Mouse (Mus musculus) heart, embryonic 16.5 days (tissue): Measurements from ENCODE around the gene Cdh4. TPM values are rescaled to one million over a fixed set of nuclear protein-coding genes. Genes with fewer than 3 reads are reported as not detected.

ENCODE experiments used
- ATAC-seq: fragments of 200-750 bp; cut with Nextera tagmentation; replicated peaks from 2 replicates; pipeline ENCODE4 v1.8.0; 2017; ENCODE audit warnings: moderate number of reproducible peaks; ENCODE audit not compliant: insufficient read depth, low FRiP score; ENCODE audit errors: extremely low read depth
- H3K27ac ChIP-seq: fragments of 300-500 bp; sonication (generic); 2 replicates; pipeline ENCODE4 v1.5.1; 2014; ENCODE audit warnings: mild to moderate bottlenecking, low read length, control low read depth, moderate library complexity
- H3K27me3 ChIP-seq: fragments of 300-500 bp; sonication (generic); 2 replicates; pipeline ENCODE4 v1.6.1; 2014; ENCODE audit warnings: low read length, mixed read lengths; ENCODE audit not compliant: control insufficient read depth, insufficient read depth
- H3K36me3 ChIP-seq: fragments of 300-500 bp; sonication (generic); 2 replicates; pipeline ENCODE4 v1.6.1; 2014; ENCODE audit not compliant: control insufficient read depth, insufficient read depth
- H3K4me1 ChIP-seq: fragments of 300-500 bp; sonication (generic); 2 replicates; pipeline ENCODE4 v1.6.1; 2014; ENCODE audit warnings: low read length, mixed read lengths; ENCODE audit not compliant: control insufficient read depth, insufficient read depth
- H3K4me2 ChIP-seq: fragments of 300-500 bp; sonication (generic); 2 replicates; pipeline ENCODE4 v1.6.1; 2014; ENCODE audit warnings: low read depth, mild to moderate bottlenecking, control low read depth, low read length
- H3K4me3 ChIP-seq: fragments of 300-500 bp; sonication (generic); 2 replicates; pipeline ENCODE4 v1.5.1; 2014; ENCODE audit warnings: mild to moderate bottlenecking, control low read depth, low read length
- H3K9ac ChIP-seq: fragments of 300-500 bp; sonication (generic); 2 replicates; pipeline ENCODE4 v1.6.1; 2014; ENCODE audit warnings: low read length, control low read depth
- H3K9me3 ChIP-seq: fragments of 300-500 bp; sonication (generic); replicated peaks from 2 replicates; pipeline ENCODE4 v1.6.1; 2016; ENCODE audit warnings: low read length; ENCODE audit not compliant: control insufficient read depth
- WGBS: fragments of 180-500 bp; shearing (Covaris S2); extraction: QIAGEN DNeasy Blood & Tissue Kit; methylation state at CpG from one replicate; pipeline ENCODE4 v1.1.7; 2014; 5-methylcytosine and 5-hydroxymethylcytosine counted together
- polyA plus RNA-seq: library from polyadenylated mRNA; unstranded; fragments of >200 nt; fragmentation: Nextera tagmentation; extraction: Ambion mirVana; gene quantifications from 2 replicates; pipeline ENCODE4 v1.2.1, GENCODE M21; 2015

Gene Cdh4
- polyA plus RNA-seq, 1 experiment from 2014 or later, result 6.5 TPM

GRCm38 (mm10) chr2:179767527-179767849 lies 325.3 kb downstream of the Cdh4 start:
- Histone ChIP-seq H3K4me1 (peaks cover 25% of the 10 kb centered on the region), H3K27ac (no peak overlapping the region), H3K9me3 (no peaks in the 10 kb centered on the region), H3K4me2 (no peak overlapping the region), H3K4me3 (no peak overlapping the region), H3K27me3 (no peaks in the 10 kb centered on the region), H3K9ac (no peak overlapping the region), H3K36me3 (no peaks in the 10 kb centered on the region)
- ATAC-seq, result no peak
- WGBS, result 19% methylated on average over 9 of the region's 9 CpGs

GRCm38 (mm10) chr2:179769137-179769536 lies 326.9 kb downstream of the Cdh4 start:
- no peaks in the 10 kb centered on the region for H3K36me3 ChIP-seq
- H3K4me3 ChIP-seq, result no peak overlapping the region
- H3K9me3 ChIP-seq, result no peaks in the 10 kb centered on the region
- peaks cover 26% of the 10 kb centered on the region for H3K4me1 ChIP-seq
- peak overlapping the region; percentile 85 for H3K27ac ChIP-seq
- H3K27me3 ChIP-seq, result no peaks in the 10 kb centered on the region
- 22% methylated on average over 5 of the region's 5 CpGs for WGBS
- 0 out of 2 replicates have a peak overlapping the region, but pooled peaks have one; percentile 3 for H3K4me2 ChIP-seq
- H3K9ac ChIP-seq, result no peak overlapping the region
- peak; percentile 65 for ATAC-seq

GRCm38 (mm10) chr2:179769943-179770342 lies 327.7 kb downstream of the Cdh4 start:
- peaks cover 34% of the 10 kb centered on the region for H3K4me1 ChIP-seq

GRCm38 (mm10) chr2:179774440-179775110 lies 332.3 kb downstream of the Cdh4 start:
- peaks cover 18% of the 10 kb centered on the region for H3K4me1 ChIP-seq
- H3K9me3 ChIP-seq, result no peaks in the 10 kb centered on the region
- WGBS, result 15% methylated on average over 13 of the region's 13 CpGs
- no peak overlapping the region for H3K9ac ChIP-seq
- ATAC-seq, result peak; percentile 49
- no peak overlapping the region for H3K4me3 ChIP-seq
- no peaks in the 10 kb centered on the region for H3K36me3 ChIP-seq
- H3K27ac ChIP-seq, result peak overlapping the region; percentile 54
- no peaks in the 10 kb centered on the region for H3K27me3 ChIP-seq
- H3K4me2 ChIP-seq, result no peak overlapping the region

More at GRCm38 (mm10) chr2:179769943-179770342, 327.7 kb downstream of the Cdh4 start:
- no peaks in the 10 kb centered on the region for H3K27me3 ChIP-seq
- 16% methylated on average over 8 of the region's 8 CpGs for WGBS
- H3K4me2 ChIP-seq, result peak overlapping the region; percentile 3; the same call in 1 of the 2 replicates
- no peak overlapping the region for H3K9ac ChIP-seq
- no peak overlapping the region for H3K4me3 ChIP-seq
- peak; percentile 57 for ATAC-seq
- H3K36me3 ChIP-seq, result no peaks in the 10 kb centered on the region
- H3K9me3 ChIP-seq, result no peaks in the 10 kb centered on the region
- peak overlapping the region; percentile 85 for H3K27ac ChIP-seq

GRCm38 (mm10) chr2:179775999-179776705 lies 333.9 kb downstream of the Cdh4 start:
- 82% methylated on average over 10 of the region's 10 CpGs for WGBS
- H3K4me2 ChIP-seq, result no peak overlapping the region
- H3K27ac ChIP-seq, result no peak overlapping the region
- no peak overlapping the region for H3K4me3 ChIP-seq
- peaks cover 10% of the 10 kb centered on the region for H3K4me1 ChIP-seq
- H3K27me3 ChIP-seq, result no peaks in the 10 kb centered on the region
- H3K36me3 ChIP-seq, result no peaks in the 10 kb centered on the region
- no peaks in the 10 kb centered on the region for H3K9me3 ChIP-seq
- no peak overlapping the region for H3K9ac ChIP-seq
- no peak for ATAC-seq

GRCm38 (mm10) chr2:179779266-179779665 lies 337.0 kb downstream of the Cdh4 start:
- no peak overlapping the region for H3K9ac ChIP-seq
- ATAC-seq, result no peak
- WGBS, result 67% methylated on average over 9 of the region's 9 CpGs

GRCm38 (mm10) chr2:179780961-179781360 lies 338.7 kb downstream of the Cdh4 start:
- Histone ChIP-seq H3K27ac (no peak overlapping the region), H3K4me1 (no peaks in the 10 kb centered on the region), H3K9me3 (no peaks in the 10 kb centered on the region), H3K4me3 (no peak overlapping the region), H3K36me3 (no peaks in the 10 kb centered on the region), H3K9ac (no peak overlapping the region), H3K4me2 (no peak overlapping the region), H3K27me3 (no peaks in the 10 kb centered on the region)
- WGBS, result 44% methylated on average over 4 of the region's 4 CpGs
- ATAC-seq, result no peak

More at GRCm38 (mm10) chr2:179779266-179779665, 337.0 kb downstream of the Cdh4 start:
- no peak overlapping the region for H3K4me2 ChIP-seq
- no peak overlapping the region for H3K27ac ChIP-seq
- H3K4me1 ChIP-seq, result peaks cover 8% of the 10 kb centered on the region
- no peaks in the 10 kb centered on the region for H3K9me3 ChIP-seq
- no peaks in the 10 kb centered on the region for H3K27me3 ChIP-seq
- H3K36me3 ChIP-seq, result no peaks in the 10 kb centered on the region
- H3K4me3 ChIP-seq, result no peak overlapping the region

GRCm38 (mm10) chr2:179787256-179787655 lies 345.0 kb downstream of the Cdh4 start:
- H3K27ac ChIP-seq, result no peak overlapping the region
- ATAC-seq, result no peak

GRCm38 (mm10) chr2:179787797-179788196 lies 345.6 kb downstream of the Cdh4 start:
- Histone ChIP-seq H3K4me3 (no peak overlapping the region), H3K27me3 (no peaks in the 10 kb centered on the region), H3K9ac (no peak overlapping the region), H3K4me1 (peaks cover 12% of the 10 kb centered on the region), H3K27ac (no peak overlapping the region), H3K4me2 (no peak overlapping the region), H3K9me3 (no peaks in the 10 kb centered on the region), H3K36me3 (no peaks in the 10 kb centered on the region)
- WGBS, result 61% methylated on average over 5 of the region's 5 CpGs
- ATAC-seq, result no peak

More at GRCm38 (mm10) chr2:179787256-179787655, 345.0 kb downstream of the Cdh4 start:
- H3K36me3 ChIP-seq, result no peaks in the 10 kb centered on the region
- 83% methylated on average over 18 of the region's 18 CpGs for WGBS
- no peak overlapping the region for H3K4me2 ChIP-seq
- no peak overlapping the region for H3K4me3 ChIP-seq
- no peaks in the 10 kb centered on the region for H3K27me3 ChIP-seq
- H3K4me1 ChIP-seq, result peaks cover 7% of the 10 kb centered on the region
- no peaks in the 10 kb centered on the region for H3K9me3 ChIP-seq
- no peak overlapping the region for H3K9ac ChIP-seq
